Mouse (Mus musculus): ENCODE measurements around the gene Fam168b.

Gene Fam168b

DNA sequence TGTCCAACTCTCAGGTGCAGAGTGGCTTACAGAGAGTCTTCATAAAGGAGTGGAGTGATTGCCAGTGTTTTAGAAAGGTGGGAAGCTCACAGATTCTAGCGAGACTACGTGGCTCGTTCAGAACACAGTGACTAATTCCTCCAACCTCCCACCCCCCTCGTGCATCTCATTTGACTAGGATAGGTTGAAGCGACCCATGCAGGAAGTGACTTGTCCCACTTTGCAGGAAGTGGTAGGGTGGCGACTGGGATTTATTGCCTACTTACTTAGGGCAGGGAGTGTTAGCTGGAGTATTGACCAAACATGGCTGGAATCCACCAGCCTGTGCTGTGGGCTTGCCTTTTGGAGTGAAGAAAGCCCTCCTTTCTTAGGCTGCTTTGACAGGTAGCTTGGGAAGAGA is 8.7 kb upstream of the Fam168b start:
- DNase-seq (ENCODE audit: low read depth, low spot score), result no peak

DNA sequence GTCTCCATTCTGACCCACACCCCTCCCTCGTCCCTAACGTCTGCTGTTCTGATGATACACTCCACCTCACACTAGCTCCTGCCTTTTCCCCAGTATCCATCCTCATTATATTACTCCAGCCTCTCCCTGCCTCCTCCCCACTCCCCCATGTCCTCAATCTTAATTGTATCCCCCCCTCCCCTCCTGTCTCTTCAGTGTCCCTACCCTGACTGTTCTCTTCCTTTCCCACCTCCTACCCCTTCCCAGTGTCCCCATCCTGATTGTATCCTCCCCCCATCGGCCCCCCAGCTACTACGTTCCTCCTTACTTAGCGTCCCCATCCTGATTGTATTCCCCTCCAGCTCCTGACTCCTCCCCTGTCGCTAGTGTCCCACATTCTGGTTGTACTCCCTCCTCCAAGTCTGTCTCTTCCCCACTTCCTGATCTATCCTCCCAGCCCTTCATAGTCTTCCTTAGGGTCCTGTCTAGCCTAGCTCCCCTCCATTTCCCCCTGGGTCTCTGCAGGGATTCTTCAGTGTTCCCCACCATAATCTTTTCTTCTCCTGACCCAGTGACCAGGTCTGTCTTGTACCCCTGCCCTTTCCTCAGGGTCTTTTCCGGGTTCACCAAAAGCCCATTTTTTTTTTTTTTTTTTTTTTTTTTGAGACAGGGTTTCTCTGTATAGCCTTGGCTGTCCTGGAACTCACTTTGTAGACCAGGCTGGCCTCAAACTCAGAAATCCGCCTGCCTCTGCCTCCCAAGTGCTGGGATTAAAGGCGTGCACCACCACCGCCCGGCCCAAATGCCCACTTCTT is 7.7 kb upstream of the Fam168b start:
- no peak for DNase-seq (ENCODE audit: low read depth, low spot score)

DNA sequence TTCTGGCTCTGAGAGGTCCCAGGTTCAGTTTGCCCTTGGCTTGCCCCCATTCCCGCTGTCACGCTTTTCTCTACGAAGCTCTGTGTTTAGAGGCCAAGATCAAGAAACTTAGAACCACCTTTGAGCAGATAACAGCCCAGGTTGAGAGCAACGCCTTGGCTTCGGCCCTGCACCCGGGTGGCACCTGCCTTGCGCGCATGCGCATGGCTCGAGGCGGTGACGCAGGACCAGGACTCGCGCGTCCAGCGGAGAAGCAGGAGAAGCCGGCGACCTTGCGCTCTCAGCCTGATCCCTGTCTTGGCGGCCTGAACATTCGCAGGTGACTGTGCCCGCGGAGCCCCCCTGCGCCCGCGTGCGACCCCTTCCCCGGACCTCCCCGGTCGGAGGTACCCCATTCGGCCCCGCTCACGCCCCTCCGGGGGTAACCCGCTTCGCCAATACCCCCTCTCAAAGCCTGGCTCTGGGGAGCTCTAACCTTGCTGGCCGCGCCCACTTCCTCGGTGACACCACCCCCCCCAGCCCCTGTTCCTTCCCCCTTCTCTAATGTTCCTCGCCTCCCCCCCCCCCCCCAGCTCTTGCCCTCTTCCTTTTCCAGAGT is 7.0 kb upstream of the Fam168b start, which contains the start of gene Plekhb2:
Gene Plekhb2, plus strand, starts transcription at position 232 of the 598 bp plus-strand sequence.
- no peak for DNase-seq (ENCODE audit: low read depth, low spot score)

DNA sequence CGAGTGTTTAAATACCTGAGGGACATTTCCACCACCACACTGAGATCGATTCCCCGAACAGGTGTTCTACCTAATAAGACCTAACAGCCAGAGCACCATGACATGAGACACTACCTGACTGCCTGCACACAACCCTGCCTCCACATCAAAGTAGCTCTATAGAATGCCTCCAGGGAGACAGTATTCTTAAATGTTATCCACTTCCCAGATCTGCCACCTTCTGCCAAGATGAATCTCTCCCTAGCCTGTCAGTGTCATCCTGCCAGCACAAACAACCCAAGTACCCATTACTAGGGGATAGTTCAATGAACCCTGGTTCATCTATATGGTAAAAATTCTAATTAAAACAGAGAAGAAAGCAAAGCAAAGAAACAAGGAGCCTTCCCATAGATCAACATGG is 4.2 kb upstream of the Fam168b start:
- no peak for DNase-seq (ENCODE audit: low read depth, low spot score)

DNA sequence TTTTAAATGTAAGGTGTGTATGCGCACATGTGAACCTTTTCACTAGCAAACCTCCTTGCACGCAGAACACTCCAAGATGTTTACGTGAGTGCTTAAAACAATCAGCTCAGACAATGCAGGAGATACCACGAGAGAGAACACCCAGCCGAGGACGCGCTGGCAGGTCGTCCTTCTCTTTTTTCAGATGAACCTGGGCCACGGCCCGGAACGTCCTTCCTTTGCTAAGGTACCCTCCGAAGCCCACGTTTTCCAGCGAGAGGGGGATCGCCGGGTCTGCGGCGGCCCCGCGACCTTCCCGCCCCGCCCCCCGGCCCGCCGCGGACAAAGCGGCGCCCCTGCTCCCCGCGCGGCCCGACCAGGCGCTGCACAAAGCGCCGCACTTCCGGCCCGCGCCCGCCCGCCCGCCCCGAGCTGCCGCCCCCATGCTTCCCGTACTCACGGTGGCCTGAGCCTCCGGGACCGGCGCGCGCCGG is 440 bp downstream of the Fam168b start:
- DNase-seq (ENCODE audit: low read depth, low spot score), result no peak

DNA sequence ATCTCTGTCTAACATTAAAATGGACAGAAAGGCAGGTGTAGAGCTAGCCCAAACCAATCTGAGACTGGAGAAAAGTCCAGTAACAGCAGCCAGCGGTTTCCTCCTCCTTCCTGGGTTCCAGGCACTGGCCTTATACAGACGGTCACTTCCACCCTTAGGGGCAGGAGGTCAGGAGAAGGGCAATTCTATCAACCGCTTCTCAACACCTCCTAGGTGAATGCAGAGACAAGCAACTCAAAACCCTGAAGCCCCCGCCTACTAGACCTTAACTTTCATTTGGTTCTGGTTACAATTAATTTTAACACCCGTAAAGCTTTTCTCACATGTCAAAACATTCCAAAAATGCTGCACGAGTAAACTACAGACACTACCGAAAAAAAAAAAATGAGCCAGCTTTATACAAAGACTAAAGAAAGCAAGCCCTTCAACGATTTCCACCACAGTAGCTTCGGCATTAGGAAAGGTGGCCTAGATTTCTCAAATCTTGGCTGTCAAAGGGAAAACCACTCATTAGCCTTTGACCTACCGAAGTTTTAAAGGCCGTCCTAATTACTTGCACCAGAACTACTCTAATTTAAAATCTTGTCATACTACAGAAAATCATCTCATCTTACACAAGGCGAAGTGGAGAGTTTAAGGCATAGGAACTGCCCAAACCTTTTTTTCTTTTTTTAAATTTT is 1.0 kb downstream of the Fam168b start:
- DNase-seq (ENCODE audit: low read depth, low spot score), result no peak

DNA sequence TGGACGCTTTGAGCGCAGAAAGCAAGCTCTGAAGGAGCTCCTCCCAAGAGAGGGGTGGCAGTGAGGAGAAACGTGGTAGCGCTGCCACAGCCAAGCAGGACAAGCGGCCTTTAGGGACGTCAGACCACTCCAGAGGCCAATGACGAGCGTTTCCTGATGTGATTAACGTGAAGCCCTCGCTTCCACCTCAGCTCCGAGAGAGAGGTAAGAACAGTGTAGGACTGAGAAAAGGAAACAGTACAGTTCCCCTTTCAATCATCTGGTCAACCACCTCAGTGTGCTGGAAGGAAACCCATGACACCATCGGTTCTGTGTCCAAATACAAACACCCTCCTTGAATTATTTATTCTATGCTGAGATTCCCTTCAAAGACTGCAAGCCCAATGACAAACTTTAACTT is 3.6 kb downstream of the Fam168b start:
- no peak for DNase-seq (ENCODE audit: low read depth, low spot score)

DNA sequence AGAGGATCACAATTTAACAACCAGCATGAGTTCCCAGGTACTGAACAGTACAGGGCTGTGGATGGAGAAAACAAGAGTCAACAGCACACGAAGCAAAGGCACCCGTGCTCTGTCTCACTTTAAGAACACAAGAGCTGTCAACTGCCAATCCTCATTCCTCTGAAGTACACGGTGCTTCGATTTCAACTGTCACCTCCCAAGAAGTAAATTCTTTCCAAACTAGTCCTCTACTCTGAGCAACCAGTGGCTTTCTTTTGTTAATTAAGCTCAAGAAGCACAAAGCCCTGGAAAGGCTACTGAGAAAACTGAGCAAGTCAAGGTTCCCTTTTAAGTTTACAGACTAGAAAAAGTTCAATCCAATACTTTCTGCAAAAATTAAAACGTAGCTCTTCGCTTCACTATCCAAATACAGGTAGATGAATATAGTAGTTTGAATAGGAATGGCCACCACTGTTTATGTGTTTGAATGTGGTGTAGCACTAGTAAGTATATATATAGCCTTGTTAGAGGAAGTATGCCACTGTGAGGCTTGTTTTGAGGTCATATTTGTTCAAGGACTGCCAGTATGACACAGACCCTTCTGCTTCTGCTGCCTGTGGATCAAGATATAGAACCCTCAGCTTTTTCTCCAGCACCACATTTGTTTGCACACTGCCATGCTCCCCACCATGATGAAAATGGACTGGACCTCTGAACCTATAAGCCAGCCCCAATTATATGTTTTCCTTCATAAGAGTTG is 4.7 kb downstream of the Fam168b start:
- DNase-seq (ENCODE audit: low read depth, low spot score), result no peak

DNA sequence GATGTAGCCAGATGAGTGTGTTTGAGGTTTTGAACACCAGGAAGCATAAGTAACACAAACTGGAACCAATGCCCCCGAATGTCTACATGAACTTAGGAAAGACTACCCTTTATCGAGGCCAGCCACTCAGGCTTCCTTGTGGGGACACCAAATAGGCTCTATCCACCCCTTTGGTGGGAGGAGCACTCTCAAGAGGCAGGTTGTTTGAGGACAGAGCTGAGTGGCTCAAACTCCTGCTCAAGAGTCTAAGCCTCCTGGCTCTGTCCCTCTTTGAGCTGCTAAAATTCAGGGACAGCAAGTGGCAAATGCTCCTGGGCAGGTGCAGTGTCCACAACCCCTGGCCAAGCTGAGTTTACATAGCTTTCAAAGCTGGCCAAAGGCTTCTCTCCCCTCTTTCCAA is 8.0 kb downstream of the Fam168b start:
- no peak for DNase-seq (ENCODE audit: low read depth, low spot score)

DNA sequence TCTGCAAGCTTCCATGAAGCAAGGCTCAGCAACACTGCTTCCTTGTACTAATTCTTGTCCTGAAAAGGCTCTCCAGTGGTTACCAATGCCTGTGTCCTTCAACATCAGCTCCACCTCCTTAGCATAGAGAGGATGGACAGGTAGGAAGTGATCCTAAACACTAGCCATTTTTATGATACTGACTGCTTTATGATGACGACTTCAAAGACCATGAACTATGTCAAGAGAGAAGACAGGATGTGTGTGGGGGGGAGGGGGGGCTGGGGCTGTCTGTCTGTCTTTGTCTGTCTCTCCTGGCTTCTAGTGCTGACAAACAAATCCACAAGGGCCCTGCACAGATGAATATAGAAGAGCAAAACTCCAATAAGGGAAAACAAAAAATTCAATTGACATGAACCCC is 11.5 kb downstream of the Fam168b start:
- no peak for DNase-seq (ENCODE audit: low read depth, low spot score)

DNA sequence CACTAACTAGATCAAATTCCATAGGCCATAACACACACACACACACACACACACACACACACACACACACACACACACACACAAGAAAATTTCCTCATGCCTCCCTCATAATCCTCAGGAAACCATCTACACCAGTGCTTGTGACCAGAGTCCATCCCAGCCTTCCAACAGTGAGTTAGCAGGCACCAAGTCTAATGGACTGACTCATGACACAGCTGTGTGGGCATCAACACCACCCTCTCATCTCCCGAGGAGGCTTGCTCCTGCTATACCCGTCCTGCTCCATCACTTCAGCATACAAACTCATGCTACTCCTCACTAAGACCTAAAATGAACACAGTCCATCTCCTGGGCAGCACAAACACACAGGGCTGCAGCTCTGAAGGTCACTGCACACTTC is 11.9 kb downstream of the Fam168b start:
- DNase-seq (ENCODE audit: low read depth, low spot score), result no peak

DNA sequence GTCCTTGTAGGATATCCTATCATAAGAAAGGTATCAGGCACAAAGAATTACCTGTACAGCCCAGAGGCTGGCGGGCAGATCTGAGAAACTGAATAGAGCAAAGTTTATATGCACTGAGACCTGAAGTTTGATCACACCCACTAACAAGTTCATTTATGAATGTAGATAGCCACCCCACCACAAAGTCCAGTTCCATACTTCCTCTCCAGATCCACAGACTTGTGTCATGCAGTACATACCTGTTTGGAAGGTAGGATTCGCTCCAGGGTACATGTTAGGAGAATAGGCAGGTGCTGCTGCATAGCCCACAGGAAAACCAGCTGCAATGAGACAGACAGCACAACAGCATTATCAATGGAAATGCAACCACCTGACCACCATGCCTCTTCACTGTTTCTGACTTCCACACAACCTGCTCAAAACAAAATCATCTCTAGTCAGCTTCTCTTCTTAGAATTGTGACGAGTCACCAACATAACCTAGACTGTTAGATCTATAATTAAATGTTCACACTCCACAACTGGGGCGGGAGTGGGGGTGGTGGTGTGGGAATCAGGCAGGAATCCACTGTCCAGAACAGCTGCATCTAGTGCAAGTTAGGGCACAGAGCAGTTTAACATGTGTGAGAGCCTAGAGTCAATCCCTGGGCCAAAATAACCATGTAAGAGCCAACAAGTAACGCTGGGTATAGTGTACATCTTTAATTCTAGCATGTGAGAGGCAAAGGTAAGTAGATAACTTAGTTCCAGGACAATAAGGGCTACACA is 14.2 kb downstream of the Fam168b start:
- no peak for DNase-seq (ENCODE audit: low read depth, low spot score)

DNA sequence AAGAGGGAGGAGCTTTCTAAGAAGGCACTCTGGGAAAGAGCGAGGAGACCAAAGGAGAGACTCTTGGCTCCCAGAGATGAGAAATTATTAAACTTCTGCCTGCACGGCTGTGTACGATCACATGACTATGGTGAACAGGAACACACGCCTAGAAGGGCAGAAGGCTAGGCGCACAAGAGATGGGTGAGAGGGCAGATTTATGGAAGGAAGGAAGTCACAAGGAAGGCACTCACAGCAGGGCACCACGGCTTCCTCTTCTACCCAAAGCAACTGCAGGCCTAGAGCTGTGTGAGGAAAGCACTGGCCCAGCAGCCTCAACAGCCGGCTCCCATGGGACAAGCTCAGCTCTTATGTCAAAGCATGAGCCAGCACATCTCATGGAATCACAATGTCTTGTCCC is 15.0 kb downstream of the Fam168b start:
- no peak for DNase-seq (ENCODE audit: low read depth, low spot score)

DNA sequence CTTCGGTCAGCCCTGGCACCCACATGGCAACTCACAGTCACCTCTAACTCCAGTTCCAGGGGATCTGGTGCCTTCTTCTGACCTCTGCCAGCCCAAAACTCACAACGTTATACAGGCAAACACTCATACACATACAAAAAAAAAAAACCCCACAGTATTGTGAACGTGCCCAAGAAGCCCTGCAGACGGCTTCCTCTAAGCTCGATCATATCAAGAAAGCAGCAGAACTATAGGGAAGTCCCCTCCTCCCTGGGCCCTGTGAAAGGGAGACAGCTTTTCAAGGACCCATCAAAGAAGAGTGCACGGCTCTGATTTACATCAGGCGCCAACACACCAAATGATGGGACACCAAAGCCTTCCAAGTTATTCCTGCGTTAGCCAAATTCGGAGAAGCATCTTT is 17.0 kb downstream of the Fam168b start:
- no peak for DNase-seq (ENCODE audit: low read depth, low spot score)

DNA sequence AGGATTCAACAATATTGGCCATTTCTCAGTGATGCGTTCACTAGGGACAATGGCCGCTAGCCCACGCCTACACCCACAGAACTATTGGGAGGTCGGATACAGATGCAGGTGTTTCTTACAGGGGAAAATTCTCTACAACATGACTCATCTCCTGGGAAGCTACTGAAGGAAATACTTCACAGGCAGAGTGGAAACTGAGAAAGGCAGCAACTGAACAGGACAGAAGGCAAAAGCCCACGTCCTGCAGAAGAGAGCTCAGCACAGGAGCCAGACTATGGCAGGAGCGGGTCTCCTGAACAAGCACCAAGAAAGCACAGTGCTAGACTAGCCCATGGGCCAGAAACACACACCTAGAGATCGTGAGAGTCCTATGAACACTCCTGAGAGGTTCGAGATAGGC is 18.7 kb downstream of the Fam168b start:
- no peak for DNase-seq (ENCODE audit: low read depth, low spot score)

DNA sequence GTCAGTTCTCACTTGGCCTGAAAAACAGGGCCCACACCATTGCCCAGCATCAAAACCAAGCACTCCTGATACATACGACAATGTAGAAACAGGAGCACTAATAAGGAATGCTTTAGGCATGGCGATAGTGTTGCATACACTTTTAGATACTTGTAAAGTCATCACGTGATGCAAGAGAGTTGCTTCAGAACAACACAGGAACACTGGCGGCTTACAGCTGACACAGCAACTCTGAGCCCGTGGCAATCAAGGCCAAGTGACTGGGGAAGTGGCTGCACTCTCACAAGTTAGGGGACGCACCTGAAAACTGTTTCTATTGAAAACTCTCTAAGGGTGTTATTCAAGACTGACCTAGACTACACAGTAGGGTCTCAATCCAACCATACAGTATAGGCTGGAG is 19.5 kb downstream of the Fam168b start:
- DNase-seq (ENCODE audit: low read depth, low spot score), result no peak

DNA sequence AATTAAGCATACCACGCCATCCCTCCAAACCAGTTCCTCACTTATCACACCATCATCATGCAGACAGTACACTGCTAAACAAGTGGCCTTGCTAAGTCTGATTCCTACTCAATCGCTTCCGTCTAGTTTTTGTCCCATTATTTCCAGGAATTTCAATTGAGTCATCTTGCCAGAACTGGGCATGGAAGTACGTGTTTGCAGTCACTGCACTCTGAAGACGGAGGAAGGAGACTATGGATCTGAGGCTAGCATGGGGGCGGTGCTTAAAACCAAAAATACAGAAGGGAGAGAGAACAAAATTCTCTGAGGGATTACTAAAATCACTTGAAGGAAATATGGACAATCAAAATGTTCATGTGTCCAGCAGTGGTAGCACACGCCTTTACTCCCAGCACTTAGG is 20.1 kb downstream of the Fam168b start:
- DNase-seq (ENCODE audit: low read depth, low spot score), result no peak

DNA sequence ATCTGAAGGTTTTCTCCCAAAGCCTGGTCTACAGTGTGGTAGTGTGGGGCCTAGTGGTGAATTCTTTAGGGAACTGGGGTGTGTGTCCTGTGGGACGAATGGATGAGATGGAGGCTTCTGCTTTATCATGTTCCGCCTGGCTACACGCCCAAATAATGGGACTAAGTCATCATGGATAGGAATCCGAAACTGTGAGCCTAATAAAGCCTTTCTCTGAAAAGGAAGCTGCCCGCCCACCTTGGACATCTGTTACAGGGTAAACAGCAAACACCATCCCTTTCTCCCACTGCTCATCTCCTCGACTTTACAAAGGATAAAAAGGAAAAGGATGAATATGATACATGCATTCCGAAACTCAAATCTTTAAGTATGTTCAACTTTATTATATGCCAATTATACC is 20.9 kb downstream of the Fam168b start:
- no peak for DNase-seq (ENCODE audit: low read depth, low spot score)

DNA sequence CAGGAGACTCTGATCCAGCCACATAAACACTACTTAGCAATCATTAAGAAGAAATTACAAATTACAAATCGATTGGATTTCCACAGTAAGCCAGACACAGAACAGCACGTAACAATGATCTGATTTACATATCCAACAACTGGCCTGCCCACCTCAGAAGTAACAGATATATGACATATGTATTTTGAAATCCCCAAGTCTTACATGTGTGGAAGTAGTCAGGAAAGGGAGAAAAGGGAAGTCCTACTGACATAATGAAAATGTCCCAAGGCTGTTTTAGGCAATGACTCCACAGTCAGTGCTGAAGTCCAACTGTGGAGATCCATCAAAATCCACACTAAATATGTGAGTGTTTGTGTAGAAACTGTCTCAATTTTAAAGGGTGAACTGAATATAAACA is 21.5 kb downstream of the Fam168b start:
- DNase-seq (ENCODE audit: low read depth, low spot score), result no peak

DNA sequence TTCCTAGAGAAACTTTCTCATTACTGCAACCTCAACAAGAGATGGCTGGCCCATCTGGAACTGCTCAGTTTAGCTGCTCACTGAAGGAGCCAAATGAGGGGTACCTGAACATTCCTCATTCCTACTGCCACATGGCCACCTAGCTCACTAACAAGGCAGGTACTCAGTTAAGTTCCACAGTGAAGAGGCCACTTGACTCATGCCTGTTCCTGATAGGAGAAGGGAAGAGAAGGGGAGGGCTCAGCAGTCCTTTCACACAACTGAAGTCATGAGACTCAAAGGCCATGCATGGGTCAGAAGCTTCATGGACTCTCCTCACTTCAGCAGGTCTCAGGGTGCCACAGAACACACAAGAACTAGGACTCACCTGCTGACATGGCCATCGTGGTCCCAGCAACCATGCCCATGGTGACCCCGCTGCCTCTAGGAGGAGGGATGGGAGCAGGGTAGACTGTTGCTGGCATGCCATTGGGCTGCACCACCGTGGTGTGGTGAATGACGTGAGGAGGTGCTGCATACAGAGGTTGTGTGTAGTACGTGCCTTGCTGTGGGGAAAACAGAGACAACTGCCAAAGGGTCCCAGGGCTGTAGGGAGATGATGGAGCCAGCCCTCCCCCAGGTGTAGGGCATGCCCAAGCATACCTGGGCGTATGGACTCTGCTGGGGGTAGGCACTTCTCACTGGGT is 23.5 kb downstream of the Fam168b start:
- no peak for DNase-seq (ENCODE audit: low read depth, low spot score)

DNA sequence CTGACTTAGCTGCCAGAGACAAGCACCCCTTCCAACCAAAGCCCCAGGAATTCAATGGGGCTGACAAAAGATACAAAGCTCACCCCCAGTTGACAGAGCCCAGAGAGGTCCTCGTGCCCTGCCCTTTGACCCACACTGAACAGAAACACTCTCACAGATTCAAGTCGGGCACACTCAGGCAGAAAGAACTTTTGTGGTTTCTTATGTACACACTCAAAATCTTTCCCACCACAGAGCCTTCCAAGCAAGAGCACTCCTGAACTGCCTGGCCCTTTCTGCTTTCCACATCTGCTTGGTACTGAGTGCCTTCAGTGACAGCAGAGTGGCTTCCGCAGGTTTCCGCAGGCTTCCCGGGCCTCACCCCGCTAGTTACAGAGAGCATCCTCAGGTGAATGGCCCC is 27.0 kb downstream of the Fam168b start:
- DNase-seq (ENCODE audit: low read depth, low spot score), result no peak

Measured in telencephalon, adult 2 months (tissue).